Mouse (Mus musculus) layer of hippocampus, adult 9-10 months (tissue): ENCODE data around the gene Adam23.
"Not testable (repeated sequence)": the region's sequence is repeated elsewhere in the genome, so short reads cannot be mapped to it uniquely, and the experiment has no call there.

Experiments
- DNase-seq: peaks from one replicate; pipeline ENCODE4 v3.0.0; 2022; ENCODE audit warnings: low spot score

The Adam23 gene

DNA sequence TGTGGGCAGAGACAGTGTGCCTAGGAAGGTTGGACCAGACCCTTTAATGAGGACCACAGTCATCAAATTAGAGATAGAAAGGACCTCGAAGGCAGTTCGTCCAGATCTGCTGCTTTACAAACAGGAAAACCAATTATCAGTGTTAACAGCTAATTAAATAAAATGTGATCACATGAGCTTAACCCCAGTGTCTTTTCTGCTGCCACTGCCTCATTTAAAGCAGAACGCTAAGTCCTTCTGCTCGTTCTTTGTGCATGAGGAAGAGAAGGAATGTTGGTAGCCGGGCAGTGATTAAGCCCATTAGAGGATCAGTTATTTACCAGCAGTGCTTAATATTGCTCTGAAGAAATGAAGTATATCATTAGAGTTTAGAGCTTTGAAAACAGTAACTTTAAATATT, 131.1 kb downstream of the Adam23 start:
- no peak for DNase-seq

DNA sequence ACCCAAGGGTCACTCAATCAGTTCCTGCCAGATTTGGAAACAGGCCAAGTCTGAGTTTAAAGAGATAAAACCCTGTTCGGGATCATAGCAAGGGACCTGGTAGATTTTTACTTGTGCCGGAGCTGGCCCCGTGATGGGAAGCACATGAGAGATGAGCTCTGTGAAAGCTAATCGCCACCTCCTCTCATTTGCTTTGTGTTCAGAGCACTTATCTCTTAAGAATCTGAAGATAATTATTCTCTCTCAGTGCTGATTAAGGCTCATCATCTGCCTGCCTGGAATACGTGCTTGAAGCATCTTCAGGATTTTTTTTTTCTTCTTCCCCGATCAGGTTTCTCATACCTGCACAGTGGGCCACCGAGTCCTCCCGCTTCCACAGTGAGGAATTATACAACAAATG, 133.5 kb downstream of the Adam23 start:
- no peak for DNase-seq

DNA sequence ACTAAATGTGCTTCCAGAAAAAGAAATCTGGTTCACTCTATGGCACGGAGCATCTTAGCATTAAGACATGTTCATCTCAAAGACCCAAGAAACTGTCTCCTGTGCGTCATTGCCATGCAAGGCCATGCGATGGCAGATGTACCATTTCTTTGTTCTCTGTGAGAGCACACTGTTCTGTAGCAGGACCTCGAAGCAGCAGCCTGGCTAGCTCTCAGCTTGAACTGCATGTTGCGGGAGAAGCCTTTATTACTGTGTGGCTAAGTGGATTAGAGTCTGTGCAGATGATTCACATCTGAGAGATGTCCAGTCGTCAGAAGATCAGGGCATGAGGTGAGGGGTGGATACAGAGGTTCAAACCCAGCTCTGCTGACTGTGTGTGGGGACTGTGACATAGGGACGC, 141.2 kb downstream of the Adam23 start:
- no peak for DNase-seq

DNA sequence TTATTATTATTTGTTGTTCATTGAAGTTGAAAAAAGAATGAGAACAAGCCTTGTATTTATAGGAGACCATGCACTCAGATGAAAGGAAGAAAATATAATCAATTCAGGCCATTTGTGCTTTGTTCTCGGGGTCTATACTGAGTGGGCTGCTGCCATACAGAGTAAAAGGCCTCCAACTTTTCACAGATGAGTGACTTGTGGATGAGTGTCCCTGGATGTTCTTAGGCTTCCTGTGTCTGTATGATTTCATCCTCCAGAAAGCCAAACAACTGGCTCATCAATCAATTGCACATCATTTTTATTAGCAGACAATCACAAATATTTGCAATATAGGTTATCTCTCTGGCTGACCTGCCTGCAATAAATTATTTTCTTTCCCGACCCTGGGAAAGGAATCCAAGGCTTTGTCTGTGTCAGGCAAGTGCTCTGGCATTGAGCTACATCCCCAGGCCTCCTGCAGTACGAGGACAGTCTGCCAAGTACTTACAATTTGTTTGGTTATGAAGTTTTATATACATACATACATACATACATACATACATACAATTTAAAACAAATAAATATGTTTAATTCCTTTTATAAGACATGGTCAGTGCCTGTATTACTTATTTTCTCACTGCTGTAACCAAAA, 158.3 kb downstream of the Adam23 start:
- no peak for DNase-seq

DNA sequence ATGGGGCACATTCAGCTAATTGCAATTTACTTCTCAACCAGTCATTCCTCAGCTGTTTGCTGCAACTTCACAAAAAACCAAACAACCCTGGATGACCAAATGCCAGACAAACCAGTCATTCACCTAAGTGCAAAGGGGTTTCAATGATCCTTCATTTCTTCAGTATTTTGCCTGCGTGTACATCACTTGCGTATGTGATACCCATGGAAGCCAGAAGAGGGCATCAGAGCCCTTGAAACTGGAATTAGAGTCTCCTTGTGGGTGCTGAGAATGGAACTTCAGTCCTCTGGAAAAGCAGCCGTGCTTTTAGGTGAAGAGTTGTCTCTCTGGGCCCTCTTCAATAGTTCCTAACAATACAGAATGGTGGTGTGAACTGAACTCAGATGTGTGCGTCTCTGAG, 163.9 kb downstream of the Adam23 start:
- no peak for DNase-seq

DNA sequence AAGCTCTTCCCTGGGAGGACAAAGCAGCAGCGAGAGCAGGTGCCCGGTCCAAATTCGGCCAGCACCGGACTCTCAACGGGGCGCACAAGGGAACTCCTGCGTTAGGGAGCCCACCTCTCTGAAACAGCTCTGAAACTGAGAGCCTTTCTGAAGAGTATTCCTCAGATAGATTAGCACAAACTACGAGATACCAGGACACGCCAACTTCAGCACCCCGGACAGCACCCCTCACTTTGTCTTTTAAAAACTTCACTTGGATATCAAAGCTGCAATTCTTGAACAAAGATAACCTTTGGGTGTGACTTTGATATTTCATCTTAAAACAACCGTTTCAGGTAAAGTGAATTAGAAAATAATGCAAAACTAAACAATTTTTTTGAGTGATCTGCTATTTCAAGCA, 168.9 kb downstream of the Adam23 start:
- DNase-seq, result no peak

DNA sequence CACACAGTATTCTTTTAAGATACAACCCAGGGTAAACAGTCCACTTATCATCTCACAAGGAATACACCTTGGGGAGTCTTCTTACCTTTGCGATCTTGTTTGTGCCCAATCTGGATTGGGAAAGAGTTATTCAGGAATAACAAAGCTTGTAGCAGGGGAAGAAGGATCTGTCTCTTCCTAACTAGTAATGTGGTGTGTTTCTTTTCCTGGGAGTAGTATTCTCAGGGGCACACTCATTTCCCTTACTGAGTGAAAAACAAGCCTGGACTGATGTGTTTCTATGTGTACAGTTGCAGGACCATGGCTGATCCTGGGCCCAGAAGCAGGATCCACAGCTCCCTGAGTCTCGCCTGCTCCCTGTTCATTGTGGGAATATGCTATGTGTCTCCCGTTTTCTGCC, 170.0 kb downstream of the Adam23 start, which contains the start of gene Gm39653:
Gm39653 (plus strand) TSS at position 301 of the 400 bp plus-strand sequence.
- DNase-seq, result no peak

DNA sequence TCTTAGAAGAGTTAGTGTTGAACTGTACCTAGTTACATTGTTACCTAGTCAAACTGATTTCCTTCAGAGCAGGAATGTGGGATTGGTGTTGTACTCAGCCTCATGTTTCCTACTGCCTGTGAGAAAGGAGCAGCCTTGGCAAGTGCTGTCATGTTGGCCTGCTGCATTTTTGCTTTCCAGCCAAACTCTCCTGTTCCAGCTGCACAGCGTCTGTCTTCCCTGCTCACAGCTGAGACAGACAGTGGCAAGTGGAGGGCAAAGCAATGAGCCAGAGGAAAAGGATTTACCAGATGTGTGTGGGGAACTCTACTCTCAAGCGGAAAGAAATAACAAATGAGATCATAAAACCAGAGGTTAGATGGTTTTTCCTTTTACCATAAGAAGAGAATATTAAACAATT, 182.5 kb downstream of the Adam23 start:
- no peak for DNase-seq

DNA sequence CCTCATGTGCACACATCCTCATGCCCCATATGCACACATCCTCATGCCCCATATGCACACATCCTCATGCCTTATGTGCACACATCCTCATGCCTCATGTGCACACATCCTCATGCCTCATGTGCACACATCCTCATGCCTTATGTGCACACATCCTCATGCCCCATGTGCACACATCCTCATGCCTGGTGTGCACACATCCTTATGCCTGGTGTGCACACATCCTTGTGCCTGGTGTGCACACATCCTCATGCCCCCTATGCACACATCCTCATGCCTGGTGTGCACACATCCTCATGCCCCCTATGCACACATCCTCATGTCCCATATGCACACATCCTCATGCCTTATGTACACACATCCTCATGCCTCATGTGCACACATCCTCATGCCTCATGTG, 184.7 kb downstream of the Adam23 start:
- not testable (repeated sequence) for DNase-seq

DNA sequence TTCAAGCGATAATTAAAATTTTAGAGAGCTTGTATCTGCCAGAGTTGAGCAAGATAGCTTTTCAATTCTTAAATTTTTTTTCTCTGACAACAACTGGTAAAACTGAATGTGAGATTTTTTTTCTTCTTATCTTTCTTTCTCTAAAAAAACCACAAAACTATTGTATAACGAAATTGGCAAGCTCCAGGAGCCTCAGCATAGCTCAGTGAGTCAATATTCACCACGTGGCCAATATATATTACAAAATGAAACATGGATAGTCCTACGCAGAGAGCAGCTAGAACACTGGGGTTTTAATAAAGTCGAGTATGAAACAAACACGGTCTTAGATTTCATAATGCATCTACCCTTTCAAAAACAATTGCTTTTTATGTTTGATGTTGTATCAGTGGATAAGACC, 194.2 kb downstream of the Adam23 start:
- no peak for DNase-seq
